Mouse (Mus musculus) left cerebral cortex, postnatal 14 days (tissue): ENCODE results near the gene Ferd3l. TPM values are rescaled to one million over a fixed set of nuclear protein-coding genes. Genes with fewer than 3 reads are reported as not detected.

Experiments
- DNase-seq, 2 experiments: peaks; one replicate each; pipeline ENCODE4 v3.0.0; 2021 to 2022; ENCODE audit warnings: low spot score in 2 of 2, mixed read lengths in 1 of 2
- intact Hi-C: fragments of 180-260 bp; cut with DNase I; formaldehyde crosslinking; loops from one replicate; pipeline ENCODE4 v1.15.1; 2025
- total RNA-seq, 2 experiments: library from RNA; stranded (reverse); gene quantifications; 2 replicates each; pipeline ENCODE4 v1.2.3; 2021

Ferd3l gene
- total RNA-seq, 2 experiments from 2014 or later: not detected

DNA sequence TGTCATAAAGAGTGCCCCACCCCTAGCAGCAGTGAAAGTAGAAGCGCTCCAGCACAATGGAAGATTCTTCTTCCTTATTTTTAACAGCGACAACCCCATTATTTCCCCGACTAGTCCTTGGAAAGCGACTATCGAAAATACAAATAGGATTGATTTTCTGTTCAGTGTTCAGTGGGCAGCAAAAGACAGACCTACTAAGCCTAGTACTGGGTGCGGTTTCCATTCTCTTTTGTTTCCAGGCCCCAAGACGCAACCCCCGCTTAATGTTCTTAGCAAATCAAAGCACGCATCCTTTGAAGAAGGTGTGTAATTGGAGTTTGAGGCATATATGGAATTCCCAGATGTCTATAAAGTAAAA lies 34.5 kb downstream of the Ferd3l start:
- intact Hi-C loops: no loop called here
- no peak for DNase-seq

DNA sequence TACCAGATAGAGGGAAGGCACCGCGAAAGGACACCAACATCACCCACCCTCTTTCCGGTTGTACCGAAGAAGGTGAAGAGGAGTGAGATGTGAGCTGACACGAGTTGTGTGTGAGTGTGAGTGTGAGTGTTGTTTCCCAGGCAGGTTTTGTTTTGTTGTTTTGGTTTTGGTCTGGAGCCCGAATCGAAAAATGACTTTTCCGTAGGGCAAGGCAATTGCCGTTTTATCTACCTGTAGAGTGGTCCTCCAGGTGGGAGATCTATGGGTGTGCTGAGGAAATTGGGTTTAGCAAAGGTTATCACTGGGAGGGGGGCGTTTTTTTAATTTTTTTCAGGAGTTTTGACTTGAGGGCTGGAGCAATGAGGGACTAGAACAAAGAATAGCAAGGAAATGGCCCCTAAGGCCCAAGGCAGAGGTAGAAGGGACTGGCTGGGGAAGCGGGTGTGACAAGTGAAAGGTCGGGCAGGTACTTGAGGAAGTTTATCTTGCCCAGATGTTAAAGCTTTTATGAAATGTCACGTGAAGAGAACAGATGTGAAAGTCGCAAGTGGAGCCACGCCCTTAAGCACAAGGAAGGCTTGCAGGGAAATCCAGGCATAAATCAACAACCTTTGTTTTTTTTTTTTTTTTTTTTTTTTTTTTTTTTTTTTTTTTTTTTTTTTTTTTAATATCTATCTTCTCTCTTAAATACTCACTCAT lies 35.6 kb downstream of the Ferd3l start:
- intact Hi-C loops: no loop called here

DNA sequence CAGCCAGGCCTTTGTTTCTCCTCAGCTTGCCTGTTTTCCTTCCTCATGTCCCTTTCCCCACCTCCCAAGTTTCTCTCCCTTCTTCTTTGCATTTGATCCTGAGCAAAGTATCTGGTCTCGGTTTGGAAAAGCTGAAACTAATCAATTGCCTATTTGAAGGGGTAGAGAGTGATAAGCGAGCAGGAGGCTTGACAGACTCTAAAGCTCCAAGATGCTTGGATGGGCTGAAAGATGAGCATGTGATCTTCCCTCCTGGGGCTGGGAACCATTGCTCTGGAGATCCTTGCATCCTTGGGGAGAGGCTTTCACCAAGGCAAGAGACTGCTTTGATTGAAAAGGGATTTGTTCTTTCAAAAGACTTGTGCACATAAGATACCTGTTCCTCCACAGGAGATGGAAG lies 36.2 kb downstream of the Ferd3l start:
- intact Hi-C loops: no loop called here
- no peak for DNase-seq

More for the DNA sequence above, 35.6 kb downstream of the Ferd3l start:
- DNase-seq: no peak

DNA sequence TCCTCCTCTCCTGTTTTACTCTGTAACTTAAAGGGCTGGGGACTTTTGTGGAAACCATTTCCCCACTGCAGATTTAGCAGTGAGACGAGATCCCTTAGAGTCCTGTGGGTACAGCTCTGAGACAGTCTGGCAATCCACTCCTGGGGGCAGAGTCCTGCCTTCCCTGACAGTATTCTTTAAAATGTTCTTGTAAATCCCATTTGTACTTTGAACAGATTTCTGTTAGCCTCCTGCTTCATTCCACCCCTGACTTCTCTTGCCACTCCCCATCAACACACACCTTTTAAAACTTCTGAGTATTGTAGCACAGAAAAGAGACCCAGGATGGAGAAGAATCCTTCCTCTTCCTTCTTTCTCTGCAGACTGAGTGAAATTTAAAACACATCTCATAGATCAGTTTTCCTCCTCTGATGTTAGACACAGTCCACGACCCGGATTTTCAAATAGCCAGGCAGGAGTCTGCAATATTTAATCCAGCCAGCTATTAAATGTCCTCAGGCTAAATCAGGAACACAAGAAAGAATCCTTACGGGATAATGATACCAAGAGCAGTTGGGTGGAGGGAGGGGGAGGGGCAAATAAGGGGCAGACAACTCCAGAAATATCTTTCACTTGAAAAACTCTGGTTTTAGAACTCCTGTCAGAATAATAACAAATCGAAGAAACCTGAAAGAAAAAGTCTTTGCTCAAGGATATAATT lies 37.6 kb downstream of the Ferd3l start:
- intact Hi-C loops: no loop called here

DNA sequence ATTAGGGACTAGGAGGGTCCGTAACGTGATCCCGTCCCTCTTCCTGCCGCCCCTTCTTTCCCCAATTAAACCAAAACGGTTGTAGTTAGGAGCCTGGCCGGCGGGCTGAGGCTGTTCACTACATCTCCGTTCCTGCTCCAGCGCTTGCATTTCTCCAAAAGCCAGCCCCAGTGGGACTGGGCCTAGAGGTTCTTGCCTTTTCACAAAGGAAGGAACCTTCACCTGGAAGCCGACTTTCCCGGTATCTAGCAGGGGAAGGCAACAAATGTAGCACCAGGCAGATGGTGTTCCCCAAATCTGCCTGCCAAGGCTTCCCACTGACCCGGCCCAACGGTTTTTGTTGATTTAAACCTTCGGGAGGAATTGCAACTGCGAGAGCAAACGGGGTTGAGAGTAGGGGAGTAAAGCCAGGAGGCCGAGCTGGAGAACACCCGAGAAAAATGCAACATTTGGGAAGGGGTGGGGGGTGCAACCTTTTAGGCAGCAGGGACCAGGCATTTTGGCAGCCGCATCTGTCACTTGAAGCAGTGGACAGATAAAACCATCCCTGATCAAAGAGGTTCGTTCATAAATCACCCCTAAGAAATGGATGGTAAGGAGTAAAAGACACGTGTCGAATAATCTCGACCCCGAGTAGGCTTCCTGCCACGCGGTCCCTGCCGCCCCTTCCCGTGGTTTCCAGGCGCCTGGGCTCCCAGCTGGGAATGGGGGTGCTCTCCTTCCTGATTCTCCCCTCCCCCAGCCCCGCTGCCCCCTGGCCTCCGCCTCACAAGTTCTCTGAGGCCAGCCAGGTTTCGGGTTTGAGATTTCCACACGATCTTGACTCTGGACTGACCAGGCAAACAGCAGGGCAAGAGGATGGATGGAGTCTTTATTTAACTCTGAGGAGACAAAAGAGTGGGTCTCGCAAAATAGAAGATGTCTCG lies 38.5 kb downstream of the Ferd3l start:
- no peak for DNase-seq
- intact Hi-C loops: no loop called here

More for the DNA sequence above, 37.6 kb downstream of the Ferd3l start:
- no peak for DNase-seq

DNA sequence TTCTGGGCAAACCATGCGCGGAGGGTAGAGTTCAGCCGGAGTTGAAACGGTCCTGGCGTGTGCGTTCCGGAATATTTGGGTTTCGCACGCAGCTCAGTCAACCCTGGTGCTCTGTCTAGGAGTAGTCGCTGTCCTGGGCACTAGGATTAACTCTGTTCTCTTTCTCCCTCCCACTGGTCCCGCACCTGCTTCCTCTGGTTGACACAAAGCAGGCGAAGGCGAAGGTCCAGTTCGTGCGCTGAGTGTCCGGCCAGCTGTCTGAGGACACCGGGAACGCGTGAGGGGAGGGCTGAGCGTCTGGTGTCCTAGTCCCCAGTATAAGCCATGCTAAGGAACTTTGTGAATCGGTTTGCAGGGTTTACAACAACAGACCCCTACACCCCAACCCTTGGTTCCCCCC lies 39.3 kb downstream of the Ferd3l start:
- intact Hi-C loops: no loop called here

DNA sequence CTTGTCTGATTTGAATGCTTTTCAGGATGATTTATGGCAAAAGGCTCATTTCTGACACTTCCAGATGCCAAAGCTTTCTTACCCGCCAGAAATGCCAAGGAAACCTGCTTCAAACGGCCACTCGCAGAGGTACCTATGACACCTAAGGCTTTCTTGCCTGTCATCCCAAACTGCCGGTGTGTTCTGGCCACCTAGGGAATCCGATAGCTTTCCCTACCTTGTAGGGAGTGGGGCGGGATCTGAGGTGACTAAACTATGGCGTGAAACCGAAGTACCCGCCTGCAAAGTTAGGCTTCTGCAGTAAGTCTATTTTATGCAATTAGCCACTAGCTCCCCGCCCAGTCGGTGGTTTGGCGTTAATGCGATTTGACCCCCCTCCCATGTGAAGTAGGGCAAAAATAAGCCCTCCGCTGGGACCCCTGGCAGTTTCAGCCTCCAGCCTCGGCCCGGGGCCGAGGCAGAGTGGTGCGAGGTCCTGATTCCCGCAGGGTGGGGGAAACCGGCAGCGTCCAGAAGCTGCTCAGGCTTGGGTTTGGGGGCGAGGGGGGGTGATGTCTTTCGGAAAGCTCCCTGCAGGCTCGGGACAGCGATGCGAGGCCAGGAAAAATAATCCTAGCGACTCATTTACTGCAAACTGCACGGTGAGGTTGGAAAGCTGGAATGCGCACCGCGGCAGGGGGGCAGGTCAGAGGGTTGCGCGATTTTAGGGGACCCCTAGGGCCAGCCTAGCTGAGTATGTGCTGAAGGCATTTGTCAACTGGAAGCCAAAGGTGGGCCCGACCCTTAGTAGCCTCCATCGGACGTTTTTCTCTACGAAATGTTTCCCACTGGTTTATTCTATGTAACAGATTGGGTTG lies 40.0 kb downstream of the Ferd3l start:
- intact Hi-C loops: no loop called here
- no peak for DNase-seq

More for the DNA sequence above, 39.3 kb downstream of the Ferd3l start:
- no peak for DNase-seq

DNA sequence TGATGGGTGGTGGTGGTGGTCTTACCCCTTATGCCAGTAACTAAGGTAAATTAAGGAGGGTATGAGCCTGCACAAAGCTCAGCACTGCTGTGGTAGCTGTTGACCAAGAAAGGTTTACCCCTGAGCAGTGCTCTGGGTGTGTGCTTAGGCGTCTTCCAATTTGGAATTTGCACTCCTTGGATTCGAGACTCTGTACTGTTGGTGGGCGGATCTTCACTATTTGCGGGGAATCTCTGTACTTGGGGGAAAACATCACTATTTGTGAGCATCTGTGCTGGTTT lies 40.6 kb downstream of the Ferd3l start:
- no peak for DNase-seq
- intact Hi-C loops: no loop called here

Other genes with a start within 250 kb of the Ferd3l start
- gene Twist1, start 29.2 kb downstream of the Ferd3l start, total RNA-seq: 1 to 10 TPM in 1 of 2 experiments, under 1 TPM in 1; 0.51 to 1.3 TPM